Mouse (Mus musculus): Measurements from ENCODE around the gene Tenm2. TPM values are rescaled to one million over a fixed set of nuclear protein-coding genes. Genes with fewer than 3 reads are reported as not detected.

The Tenm2 gene
- polyA plus RNA-seq, 1 experiment = 14.4 TPM

DNA sequence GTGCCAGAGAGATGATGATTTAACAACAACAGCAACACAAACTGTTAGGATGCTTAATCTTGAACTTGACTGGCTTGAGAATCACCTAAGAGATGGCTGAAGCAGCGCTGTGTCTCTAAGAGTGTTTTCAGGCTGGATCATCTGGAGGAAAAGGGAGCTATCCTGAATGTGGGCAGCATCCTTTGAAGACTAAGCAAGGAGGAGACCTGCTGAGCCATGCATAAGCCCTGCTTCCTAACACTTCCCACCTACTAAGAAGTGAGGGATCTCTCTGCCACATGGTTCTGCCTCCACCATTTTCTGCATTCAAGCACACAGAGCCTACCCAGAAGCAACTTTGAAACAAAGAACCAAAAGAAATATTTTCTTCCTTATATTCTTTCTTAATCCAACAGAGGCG lies 532.9 kb downstream of the Tenm2 start:
- no peak for DNase-seq (ENCODE audit: extremely low spot score in 1 of 2, low spot score in 1 of 2)

DNA sequence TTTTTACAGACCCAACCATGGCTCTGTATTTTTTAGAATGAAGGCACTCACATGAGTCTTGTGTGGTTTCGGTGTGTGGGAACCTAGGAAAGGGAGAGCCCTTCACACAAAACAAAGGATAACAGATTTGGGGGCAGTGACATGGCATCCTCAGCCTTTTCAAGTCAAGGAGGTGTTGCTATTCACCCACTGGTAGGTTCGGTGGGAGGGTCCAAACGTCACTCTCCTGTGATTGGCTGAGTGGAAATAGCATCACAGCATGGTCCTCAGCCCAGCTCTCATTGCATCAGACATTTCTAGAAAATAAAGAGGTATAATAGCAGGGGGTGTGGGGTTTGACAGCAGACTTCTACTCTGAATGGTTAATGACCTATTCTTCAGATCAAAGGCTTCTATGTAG lies 534.8 kb downstream of the Tenm2 start:
- DNase-seq (ENCODE audit: extremely low spot score in 1 of 2, low spot score in 1 of 2) = no peak

DNA sequence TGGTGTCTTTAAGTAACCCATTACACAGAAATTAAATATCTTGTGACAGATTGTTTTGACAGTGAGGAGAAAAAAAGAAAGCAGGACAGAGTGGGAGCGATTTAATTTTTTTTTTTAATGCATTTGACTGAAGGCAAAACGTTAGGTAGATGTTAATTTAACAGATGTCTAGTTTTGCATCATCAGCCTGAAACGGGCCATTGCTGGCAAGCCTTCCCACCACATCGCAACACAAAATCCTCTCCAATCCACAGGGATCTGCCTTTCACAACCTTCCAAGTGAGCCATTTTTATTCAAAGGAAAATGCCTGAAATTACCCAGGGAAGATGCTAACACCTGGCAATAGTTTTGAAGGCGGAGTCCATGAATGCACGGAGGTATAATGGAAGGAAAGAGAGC lies 535.6 kb downstream of the Tenm2 start:
- DNase-seq (ENCODE audit: extremely low spot score in 1 of 2, low spot score in 1 of 2) = no peak

DNA sequence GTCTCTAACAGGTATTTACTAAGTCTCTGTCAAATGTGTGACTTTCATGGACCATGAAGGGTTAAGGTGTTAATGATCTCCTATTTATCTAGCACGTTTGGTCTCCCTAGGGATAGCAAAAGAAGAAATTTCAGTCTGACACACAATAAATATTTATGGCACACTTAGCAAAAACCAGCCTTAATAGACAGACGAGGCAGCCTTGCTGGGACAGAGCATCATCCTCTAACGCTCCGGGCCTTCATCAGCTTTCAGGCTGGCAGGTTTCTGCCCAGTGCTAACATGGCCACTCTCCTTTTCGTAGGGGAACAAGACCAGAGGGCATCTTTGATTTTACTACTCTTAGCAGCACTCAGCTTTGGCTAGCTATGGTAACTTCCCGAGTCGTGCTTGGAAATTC lies 537.5 kb downstream of the Tenm2 start:
- no peak for DNase-seq (ENCODE audit: extremely low spot score in 1 of 2, low spot score in 1 of 2)

DNA sequence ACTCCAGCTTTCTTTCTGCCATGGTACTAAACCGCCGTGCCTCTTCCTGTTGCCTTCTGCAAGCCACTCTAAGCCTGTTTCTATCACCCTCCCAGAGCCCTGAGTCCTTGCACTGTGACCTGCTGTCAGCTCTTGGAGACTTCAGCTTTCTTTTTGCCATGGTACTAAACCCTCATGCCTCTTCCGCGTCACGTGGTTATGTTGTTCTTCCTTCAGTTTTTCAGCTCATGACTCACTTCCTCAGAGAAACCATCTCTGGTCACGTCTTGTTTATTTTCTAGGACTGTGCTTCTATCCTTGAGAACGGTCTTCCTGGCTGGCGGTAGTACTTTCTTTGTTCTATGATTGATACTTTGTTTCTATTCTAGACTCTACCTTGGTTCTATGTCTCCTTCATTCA lies 537.9 kb downstream of the Tenm2 start:
- no peak for DNase-seq (ENCODE audit: extremely low spot score in 1 of 2, low spot score in 1 of 2)

DNA sequence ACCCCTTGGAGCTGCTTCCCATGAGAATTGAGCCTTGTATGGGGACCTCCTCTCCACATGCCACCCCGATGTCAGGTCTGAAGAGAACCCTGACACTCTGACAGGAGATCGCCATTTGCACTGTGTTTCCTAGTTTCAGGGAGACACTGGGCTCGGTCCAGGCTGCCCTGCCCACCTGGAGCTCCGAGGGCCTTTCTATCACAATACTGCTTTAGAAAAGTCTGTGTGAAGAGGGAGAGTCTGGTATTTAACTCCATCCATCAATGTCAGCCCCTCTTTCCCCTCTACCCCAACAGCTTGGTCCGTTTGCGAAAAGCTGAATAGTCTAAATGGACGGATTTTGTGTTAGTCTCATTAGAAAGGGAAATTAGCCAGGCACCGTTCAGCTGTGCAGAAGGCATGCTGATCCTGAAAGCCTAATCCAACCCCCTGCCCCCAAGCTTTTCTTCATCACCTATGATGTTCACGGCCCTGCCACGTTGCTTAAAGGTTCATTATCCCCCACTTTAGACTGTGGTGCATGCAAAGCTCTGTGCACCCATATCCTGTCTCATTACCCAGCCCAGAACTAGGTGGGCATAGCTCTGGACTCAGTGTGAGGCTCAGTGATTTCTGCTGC lies 538.6 kb downstream of the Tenm2 start:
- no peak for DNase-seq (ENCODE audit: extremely low spot score in 1 of 2, low spot score in 1 of 2)

DNA sequence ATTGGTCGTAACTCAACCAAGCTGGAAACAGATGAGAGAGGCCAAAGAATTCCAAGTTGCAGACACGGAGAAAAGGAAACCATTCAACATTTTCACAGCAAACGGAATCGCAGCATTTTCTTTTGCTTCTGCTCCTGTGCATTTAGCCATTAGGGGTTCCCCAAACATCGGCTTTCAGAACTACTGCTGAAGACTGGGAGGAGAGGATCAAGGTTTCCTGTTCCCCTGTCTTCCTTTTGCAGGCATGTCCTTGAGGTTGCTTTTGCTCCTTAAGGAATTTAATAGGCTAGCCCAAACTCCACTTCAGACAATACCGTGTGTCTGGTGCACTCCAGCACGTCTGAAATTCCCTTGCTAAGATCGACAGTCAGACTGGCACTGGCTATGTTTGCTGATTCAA lies 541.0 kb downstream of the Tenm2 start:
- DNase-seq (ENCODE audit: extremely low spot score in 1 of 2, low spot score in 1 of 2) = no peak

DNA sequence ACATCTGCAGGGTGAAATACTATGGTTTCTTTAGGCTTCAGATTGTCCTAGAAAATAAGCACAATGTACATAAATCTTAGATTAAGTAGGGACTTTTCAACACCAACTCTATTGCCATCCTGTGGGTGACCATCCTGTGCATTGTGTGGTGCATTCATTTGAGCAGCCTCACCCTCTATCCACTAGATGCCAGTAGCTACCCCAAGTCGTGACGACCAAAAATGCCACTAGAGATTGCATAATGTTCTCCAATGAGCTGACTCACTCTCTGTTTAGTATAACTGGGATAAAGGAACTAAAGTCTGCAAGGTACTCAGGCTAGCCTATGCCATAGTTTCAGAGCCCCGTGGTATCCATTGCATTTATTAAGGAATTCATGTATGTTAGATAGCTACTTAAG lies 543.1 kb downstream of the Tenm2 start:
- DNase-seq (ENCODE audit: extremely low spot score in 1 of 2, low spot score in 1 of 2) = peak; percentile 61 to 68

DNA sequence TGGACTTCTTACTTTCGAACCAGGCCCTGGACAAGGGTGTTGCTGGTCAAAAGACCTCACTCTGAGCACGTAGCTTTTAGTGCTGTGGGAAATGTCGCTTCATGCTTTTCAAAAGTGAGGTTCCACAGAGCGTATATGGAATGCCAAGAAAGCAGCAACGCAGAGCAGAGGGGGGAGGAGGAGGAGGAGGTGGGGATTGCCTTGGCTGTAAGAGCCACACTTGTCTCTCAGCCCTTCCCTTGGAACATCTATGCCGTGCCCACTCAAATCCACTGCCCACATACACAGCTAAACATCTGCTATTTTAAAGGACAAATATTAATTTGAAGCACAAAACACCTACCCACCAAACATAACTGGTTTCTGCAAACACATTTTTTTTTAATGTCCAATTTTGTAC lies 544.9 kb downstream of the Tenm2 start:
- DNase-seq (ENCODE audit: extremely low spot score in 1 of 2, low spot score in 1 of 2) = peak in 1 of 2 experiments; percentile 45

DNA sequence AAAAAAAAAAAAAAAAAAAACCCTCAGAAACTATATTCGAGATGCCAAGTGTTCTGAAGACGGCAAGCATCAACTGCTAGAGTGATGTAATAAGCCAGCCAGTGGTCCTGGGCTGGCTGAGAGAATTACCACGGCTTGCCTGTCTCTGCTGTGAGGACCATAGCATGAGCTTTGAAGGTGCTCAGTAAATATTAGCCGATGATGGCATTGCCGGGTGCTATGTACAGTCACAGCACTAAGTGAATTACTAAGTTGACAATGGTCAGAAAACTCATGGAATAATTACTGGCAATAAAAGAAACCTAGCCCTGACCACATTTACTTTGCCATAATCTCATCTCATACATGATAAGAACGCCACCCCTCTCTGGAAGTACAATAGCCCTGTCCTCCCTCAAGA lies 549.5 kb downstream of the Tenm2 start:
- no peak for DNase-seq (ENCODE audit: extremely low spot score in 1 of 2, low spot score in 1 of 2)

DNA sequence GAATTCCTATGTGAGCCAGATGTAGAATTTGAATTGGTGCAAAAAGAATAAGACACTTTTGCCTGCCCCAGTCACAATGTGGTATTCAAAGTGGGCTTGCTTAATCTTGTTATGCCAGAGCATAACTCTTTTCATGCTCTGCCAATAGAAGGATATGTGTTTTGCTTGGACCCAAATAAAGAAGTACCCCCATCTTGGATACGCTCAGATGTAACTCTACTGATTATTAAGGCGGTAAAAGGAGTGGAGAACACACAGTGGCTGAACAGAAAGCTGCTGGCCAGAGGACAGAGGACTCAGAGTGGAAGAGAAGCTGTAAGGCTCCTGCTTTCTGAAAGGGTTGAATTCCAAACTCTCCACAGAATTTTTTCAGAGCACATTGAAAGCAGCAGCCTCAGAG lies 556.4 kb downstream of the Tenm2 start:
- DNase-seq (ENCODE audit: extremely low spot score in 1 of 2, low spot score in 1 of 2) = no peak

DNA sequence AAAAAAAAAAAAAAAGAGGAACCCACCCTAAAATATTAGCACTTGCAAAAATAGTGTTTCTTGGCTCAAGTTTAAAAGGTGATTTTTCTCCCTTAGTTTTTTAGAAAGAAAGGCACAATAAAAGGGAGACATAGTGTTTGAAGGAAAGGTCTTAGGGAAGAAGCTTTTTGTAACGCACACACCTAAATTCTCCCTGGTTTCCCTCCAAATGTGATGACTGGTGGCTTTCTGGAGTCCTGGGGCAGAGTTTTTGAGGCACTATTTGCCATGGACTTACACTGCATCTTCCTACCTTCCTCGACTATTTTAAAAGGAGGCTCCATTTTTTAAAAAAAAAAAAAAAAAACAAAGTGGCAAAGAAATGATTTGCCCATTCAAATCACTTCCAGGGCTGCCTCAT lies 557.2 kb downstream of the Tenm2 start:
- DNase-seq (ENCODE audit: extremely low spot score in 1 of 2, low spot score in 1 of 2) = no peak

DNA sequence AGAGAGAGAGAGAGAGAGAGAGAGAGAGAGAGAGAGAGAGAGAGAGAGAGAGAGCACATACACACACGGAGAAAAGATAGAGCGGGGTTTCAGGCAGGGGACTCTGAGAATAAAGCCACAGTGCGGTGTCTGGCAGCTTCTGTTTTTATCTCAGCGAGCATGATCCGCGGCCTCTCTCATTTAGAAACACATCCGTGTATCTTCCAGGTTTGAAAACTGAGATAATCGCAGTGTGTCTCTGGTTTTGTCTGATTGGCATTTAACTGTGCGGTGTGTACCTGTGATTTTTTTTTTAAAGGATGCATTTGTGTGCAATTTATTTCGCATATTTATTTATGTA lies 557.7 kb downstream of the Tenm2 start:
- DNase-seq (ENCODE audit: extremely low spot score in 1 of 2, low spot score in 1 of 2) = no peak

DNA sequence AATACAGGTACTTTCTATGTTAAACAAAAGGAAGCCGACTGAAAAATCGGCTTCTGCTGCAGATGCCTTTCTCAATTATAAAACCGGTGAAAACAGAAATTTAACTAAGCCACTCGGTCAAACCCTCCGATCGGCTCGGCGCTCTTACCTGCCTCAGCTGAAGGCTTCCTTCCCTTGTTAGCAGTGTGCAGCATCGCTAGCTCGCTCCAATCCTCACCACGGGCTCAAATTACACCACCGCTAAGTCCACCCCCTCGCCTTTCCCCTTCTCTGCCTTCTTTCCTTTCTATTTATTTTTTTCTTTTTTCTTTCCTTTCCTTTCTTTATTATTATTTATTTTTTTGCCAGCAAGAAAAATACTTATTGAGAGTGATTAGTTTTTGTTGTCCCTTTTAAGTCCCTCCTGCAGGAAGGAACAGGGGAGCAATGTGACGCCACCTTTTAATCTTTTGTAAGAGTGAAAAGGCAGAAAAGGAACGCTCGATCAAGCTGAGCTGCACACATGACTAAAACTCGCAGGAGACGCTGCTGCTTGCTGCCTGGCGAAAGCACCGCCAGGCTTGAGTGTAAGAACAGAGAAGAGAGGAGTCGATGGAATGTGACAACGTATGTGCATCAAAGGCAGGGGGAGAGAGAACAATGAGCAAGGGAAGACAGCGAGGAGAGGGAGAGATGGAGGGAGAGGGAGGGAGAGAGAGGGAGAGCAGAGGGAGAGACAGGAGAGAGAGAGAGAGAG lies 558.3 kb downstream of the Tenm2 start:
- DNase-seq (ENCODE audit: extremely low spot score in 1 of 2, low spot score in 1 of 2) = peak; percentile 33 to 64

DNA sequence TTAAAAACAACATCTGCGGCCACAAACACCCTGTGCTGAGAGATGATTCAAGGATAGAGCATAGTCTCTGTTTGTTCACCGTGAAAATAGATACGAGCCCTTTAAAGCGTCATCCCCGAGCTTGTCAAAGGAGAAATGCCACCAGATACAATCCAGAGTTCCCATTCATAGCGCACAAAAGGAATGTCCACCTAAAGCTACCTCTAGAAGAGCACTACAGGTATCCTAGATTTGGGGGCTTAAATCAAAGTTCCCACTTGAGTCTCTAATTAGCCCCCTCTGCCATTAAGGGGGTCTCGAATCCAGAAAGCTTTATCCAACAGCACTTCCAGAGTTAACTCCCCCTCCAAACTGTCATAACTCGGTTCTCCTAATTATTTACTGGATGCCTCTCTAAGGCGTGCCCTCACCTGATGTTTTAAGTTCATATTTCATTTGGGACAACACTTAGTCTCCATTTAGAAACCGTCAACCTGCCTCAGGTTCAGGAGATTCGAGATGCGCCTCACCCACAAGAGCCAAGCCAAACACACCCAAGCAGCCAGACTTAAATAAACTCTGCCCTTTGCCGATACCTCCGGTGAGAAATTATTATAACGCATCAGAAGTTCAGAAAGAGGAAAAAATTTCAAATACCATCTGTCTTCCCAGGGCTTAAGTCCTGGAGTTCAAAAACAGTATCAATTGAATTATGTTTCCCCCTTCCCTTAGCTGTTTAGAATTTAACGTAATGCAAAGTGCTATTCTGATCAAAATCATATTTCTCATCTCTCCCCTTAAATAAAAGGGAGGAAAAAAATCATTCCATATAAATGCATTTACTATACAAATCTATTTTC lies 559.1 kb downstream of the Tenm2 start:
- no peak for DNase-seq (ENCODE audit: extremely low spot score in 1 of 2, low spot score in 1 of 2)

DNA sequence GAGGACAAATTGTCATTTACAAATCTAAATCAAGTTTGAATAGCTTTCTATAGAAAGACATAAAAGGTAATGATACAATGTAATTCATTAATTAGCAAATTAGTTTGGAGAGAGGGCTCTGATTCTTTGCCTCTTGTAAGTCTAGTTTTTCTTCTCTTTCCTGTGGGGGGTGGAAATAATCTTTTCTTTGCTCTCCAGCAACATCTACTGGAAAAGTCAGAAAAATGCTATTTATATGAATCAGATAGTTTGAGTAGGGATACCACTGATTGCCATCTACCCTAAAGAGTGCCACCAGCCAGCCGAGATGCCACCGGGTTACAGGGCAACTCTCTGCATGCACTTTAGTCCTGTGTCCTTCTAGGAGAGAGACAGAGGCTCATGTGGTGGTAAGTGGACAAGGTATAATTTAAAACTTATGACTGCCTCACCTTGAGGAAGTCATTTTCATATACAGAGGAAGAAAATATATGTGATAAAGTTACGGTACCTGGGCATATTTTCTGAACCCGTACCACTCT lies 560.8 kb downstream of the Tenm2 start:
- DNase-seq (ENCODE audit: extremely low spot score in 1 of 2, low spot score in 1 of 2) = no peak

DNA sequence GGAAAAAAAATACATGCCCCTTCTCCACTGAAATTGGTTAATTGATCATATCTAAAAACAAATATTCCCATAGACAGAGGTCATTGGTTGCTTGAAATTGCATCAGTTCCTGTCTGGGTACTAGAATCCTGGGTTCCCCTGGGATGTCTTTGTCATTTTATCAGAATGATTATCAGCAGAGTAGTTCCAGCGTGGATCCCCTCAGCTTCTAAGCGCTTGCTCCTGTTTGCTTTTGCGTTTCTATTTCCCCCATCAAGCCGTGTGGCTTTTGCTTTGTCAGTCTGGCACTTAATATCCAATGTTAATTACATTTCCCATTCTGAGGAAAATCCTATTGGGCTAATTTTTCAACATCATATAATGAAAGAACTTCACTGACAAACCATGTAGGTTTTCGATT lies 561.6 kb downstream of the Tenm2 start:
- DNase-seq (ENCODE audit: extremely low spot score in 1 of 2, low spot score in 1 of 2) = no peak

DNA sequence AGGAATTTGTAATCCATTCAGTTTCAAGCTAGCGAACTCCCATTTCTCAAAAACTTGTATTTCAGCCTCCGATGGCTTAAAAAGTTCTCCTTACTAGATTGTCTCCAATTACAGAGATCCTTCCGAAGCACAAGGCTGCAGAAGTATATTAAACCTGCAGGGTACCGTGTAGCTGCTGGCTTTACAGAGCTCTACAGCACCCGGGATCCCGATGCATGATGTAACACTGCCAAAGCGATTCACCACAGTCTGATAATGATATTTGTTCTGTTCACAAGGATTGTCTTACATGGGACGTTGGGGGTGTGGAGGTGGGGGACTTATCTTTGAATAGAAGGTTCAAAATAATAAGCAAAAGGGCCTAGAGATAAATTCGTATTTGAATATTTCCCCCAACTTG lies 564.6 kb downstream of the Tenm2 start:
- no peak for DNase-seq (ENCODE audit: extremely low spot score in 1 of 2, low spot score in 1 of 2)

DNA sequence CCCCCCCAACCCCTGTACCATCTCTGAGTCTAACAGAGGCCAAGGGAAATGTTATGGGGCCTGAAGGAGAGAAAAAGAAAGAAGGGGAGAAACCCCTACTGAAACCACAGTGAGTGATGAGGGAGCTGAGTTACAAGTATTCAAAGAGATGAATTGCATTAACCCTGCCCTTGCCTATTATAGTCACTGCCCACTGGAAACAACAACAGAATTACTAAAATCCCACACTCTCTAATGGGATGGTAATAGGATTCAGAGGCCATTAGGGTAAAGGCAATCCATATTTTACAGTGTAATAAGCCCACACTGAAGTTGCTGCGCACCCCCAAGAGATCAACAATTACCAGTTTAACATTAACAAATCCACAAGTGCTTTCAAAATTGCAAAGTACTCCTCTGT lies 571.7 kb downstream of the Tenm2 start:
- no peak for DNase-seq (ENCODE audit: extremely low spot score in 1 of 2, low spot score in 1 of 2)

DNA sequence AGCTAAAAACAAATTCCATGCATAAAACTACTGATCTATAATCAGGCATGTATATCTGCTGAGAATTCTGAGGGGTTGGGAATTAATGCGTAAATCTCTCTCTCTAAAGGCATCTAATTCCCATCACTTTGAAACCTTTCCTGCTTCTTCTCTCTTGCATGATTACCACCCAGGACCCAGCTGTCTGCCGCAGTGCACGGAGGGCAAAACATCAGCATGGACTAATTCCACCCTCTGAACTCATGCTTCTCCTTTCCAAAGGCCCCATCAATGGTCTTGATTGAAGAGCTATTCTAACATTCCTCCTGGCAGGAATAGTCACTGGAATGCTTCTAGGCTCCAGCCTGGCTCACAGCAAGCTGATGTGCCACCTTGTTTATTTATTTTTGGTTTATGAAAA lies 572.2 kb downstream of the Tenm2 start:
- DNase-seq (ENCODE audit: extremely low spot score in 1 of 2, low spot score in 1 of 2) = no peak

DNA sequence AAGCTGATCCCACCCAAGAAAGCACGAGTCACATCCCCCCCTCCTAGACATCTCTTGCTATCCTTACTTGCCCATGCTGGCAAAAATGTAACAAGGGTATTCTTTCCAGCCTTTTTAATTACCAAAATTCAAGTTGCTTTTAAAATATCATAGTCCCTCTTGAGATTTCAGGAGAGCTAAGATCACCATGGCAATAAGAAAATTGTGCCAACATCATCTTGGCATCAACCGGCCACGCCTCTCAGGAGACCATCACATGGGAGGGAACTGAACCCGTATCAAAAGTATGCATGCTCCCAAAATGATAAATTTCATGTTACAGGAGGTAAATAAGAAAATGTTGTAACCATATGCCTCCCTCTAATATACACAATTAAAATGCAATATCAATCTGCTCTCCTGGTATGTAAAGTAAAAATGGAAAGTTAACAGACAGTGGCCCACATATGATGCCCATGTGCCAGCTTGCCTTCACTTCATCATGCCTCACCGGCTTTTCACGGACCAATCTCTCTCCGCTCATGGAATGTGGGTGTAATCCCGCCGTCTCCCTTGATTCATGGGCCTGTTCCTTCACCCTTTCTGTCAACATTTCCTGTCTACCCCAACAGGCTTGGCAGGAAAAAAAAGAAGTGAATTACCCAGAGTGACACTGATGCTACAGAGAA lies 582.0 kb downstream of the Tenm2 start:
- no peak for DNase-seq (ENCODE audit: extremely low spot score in 1 of 2, low spot score in 1 of 2)

All from frontal cortex, adult 2 months (tissue).